Mouse (Mus musculus) limb, embryonic 10.5 days (tissue): ENCODE measurements at regions not wholly inside any gene's neighbourhood (a gene's known extent, or its start where the extent isn't known, plus 50 kb on each side); places are given as distances from the start of the nearest gene placed in this dataset.

Experiments
- DNase-seq: peaks from one replicate; pipeline ENCODE4 v3.0.0-alpha.2; 2017; ENCODE audit warnings: low spot score
- H3K27ac ChIP-seq: fragments of 300-500 bp; sonication (generic); 2 replicates; pipeline ENCODE4 v1.5.1; 2016; ENCODE audit warnings: mild to moderate bottlenecking
- H3K27me3 ChIP-seq: fragments of 300-500 bp; sonication (generic); 2 replicates; pipeline ENCODE4 v1.6.1; 2016; ENCODE audit warnings: low read depth, mild to moderate bottlenecking; ENCODE audit not compliant: poor library complexity, severe bottlenecking
- H3K36me3 ChIP-seq: fragments of 300-500 bp; sonication (generic); 2 replicates; pipeline ENCODE4 v1.6.1; 2016; ENCODE audit warnings: mild to moderate bottlenecking, moderate library complexity
- H3K4me1 ChIP-seq: fragments of 300-500 bp; sonication (generic); 2 replicates; pipeline ENCODE4 v1.6.1; 2016
- H3K4me3 ChIP-seq: fragments of 300-500 bp; sonication (generic); 2 replicates; pipeline ENCODE4 v1.5.1; 2016; ENCODE audit warnings: mild to moderate bottlenecking, moderate library complexity
- H3K9me3 ChIP-seq: fragments of 300-500 bp; sonication (generic); replicated peaks from 2 replicates; pipeline ENCODE4 v1.6.1; 2016; ENCODE audit warnings: mild to moderate bottlenecking
- WGBS: fragments of 180-500 bp; shearing (Covaris S2); methylation state at CpG from one replicate; pipeline ENCODE4 v1.1.7; 2016; 5-methylcytosine and 5-hydroxymethylcytosine counted together

GRCm38 (mm10) chr14:105752509-105753375 is 143.9 kb downstream of the Spry2 start:
- no peak overlapping the region for H3K27ac ChIP-seq
- no peaks in the 10 kb centered on the region for H3K36me3 ChIP-seq
- no peaks in the 10 kb centered on the region for H3K27me3 ChIP-seq
- H3K4me1 ChIP-seq: peaks cover 4% of the 10 kb centered on the region; the same call in 1 of the 2 replicates
- no peak for DNase-seq
- 60% methylated on average over 4 of the region's 4 CpGs for WGBS
- H3K4me3 ChIP-seq: no peak overlapping the region
- H3K9me3 ChIP-seq: no peaks in the 10 kb centered on the region

- no peak overlapping the region for H3K27ac ChIP-seq
- no peaks in the 10 kb centered on the region for H3K9me3 ChIP-seq
- H3K36me3 ChIP-seq: no peaks in the 10 kb centered on the region
- no peaks in the 10 kb centered on the region for H3K27me3 ChIP-seq
- WGBS: 93% methylated on average over 7 of the region's 7 CpGs
- peaks cover 4% of the 10 kb centered on the region; the same call in 1 of the 2 replicates for H3K4me1 ChIP-seq
- H3K4me3 ChIP-seq: no peak overlapping the region
- no peak for DNase-seq
Measured at GRCm38 (mm10) chr14:105751762-105752161, 144.9 kb downstream of the Spry2 start.

GRCm38 (mm10) chr14:105744578-105744977 is 152.0 kb downstream of the Spry2 start:
- WGBS: 93% methylated on average over 2 of the region's 2 CpGs
- H3K27ac ChIP-seq: no peak overlapping the region
- H3K9me3 ChIP-seq: no peaks in the 10 kb centered on the region
- no peaks in the 10 kb centered on the region for H3K36me3 ChIP-seq
- no peak overlapping the region for H3K4me3 ChIP-seq
- no peaks in the 10 kb centered on the region; the same call in 1 of the 2 replicates for H3K4me1 ChIP-seq
- H3K27me3 ChIP-seq: no peaks in the 10 kb centered on the region
- DNase-seq: no peak

- no peak for DNase-seq
- Histone ChIP-seq H3K4me3 (no peak overlapping the region), H3K36me3 (no peaks in the 10 kb centered on the region), H3K27ac (no peak overlapping the region), H3K9me3 (no peaks in the 10 kb centered on the region), H3K27me3 (no peaks in the 10 kb centered on the region), H3K4me1 (no peaks in the 10 kb centered on the region; the same call in 1 of the 2 replicates)
- 83% methylated on average over 3 of the region's 3 CpGs for WGBS
Measured at GRCm38 (mm10) chr14:105744125-105744524, 152.5 kb downstream of the Spry2 start.

- 94% methylated on average over 11 of the region's 11 CpGs for WGBS
- peaks cover 10% of the 10 kb centered on the region for H3K4me1 ChIP-seq
- DNase-seq: no peak
- no peaks in the 10 kb centered on the region for H3K36me3 ChIP-seq
- H3K9me3 ChIP-seq: no peaks in the 10 kb centered on the region
- H3K27me3 ChIP-seq: no peaks in the 10 kb centered on the region
- H3K4me3 ChIP-seq: no peak overlapping the region
- H3K27ac ChIP-seq: no peak overlapping the region
Measured at GRCm38 (mm10) chr14:105740889-105741288, 155.7 kb downstream of the Spry2 start.

- Histone ChIP-seq H3K9me3 (no peaks in the 10 kb centered on the region), H3K27ac (no peak overlapping the region), H3K4me1 (peaks cover 29% of the 10 kb centered on the region), H3K36me3 (no peaks in the 10 kb centered on the region), H3K4me3 (no peak overlapping the region), H3K27me3 (no peaks in the 10 kb centered on the region)
- no peak for DNase-seq
- WGBS: 87% methylated on average over 5 of the region's 5 CpGs
Measured at GRCm38 (mm10) chr14:105738568-105738967, 158.1 kb downstream of the Spry2 start.

GRCm38 (mm10) chr14:105736352-105736751 is 160.3 kb downstream of the Spry2 start:
- peak; percentile 56 for DNase-seq
- H3K4me3 ChIP-seq: no peak overlapping the region
- H3K4me1 ChIP-seq: peaks cover 51% of the 10 kb centered on the region
- no peaks in the 10 kb centered on the region for H3K36me3 ChIP-seq
- H3K27ac ChIP-seq: peak overlapping the region; percentile 53
- WGBS: 25% methylated on average over 6 of the region's 6 CpGs
- no peaks in the 10 kb centered on the region for H3K9me3 ChIP-seq
- no peaks in the 10 kb centered on the region for H3K27me3 ChIP-seq

- no peaks in the 10 kb centered on the region for H3K9me3 ChIP-seq
- H3K4me1 ChIP-seq: peaks cover 63% of the 10 kb centered on the region
- no peak for DNase-seq
- no peaks in the 10 kb centered on the region for H3K36me3 ChIP-seq
- no peaks in the 10 kb centered on the region for H3K27me3 ChIP-seq
- H3K27ac ChIP-seq: peak overlapping the region; percentile 62; the same call in 1 of the 2 replicates
- H3K4me3 ChIP-seq: no peak overlapping the region
- 91% methylated on average over 7 of the region's 7 CpGs for WGBS
Measured at GRCm38 (mm10) chr14:105734291-105734690, 162.3 kb downstream of the Spry2 start.

- Histone ChIP-seq H3K36me3 (no peaks in the 10 kb centered on the region), H3K27me3 (no peaks in the 10 kb centered on the region), H3K9me3 (no peaks in the 10 kb centered on the region), H3K4me3 (peak overlapping the region; percentile 45), H3K27ac (peak overlapping the region; percentile 82), H3K4me1 (peaks cover 63% of the 10 kb centered on the region)
- WGBS: 3% methylated on average over 12 of the region's 12 CpGs
- DNase-seq: peak; percentile 47
Measured at GRCm38 (mm10) chr14:105733013-105733728, 163.4 kb downstream of the Spry2 start.

- peak overlapping the region; percentile 45 for H3K4me3 ChIP-seq
- 1% methylated on average over 13 of the region's 13 CpGs for WGBS
- peak overlapping the region; percentile 82 for H3K27ac ChIP-seq
- no peaks in the 10 kb centered on the region for H3K9me3 ChIP-seq
- DNase-seq: peak; percentile 86
- no peaks in the 10 kb centered on the region for H3K36me3 ChIP-seq
- H3K27me3 ChIP-seq: no peaks in the 10 kb centered on the region
- H3K4me1 ChIP-seq: peaks cover 63% of the 10 kb centered on the region
Measured at GRCm38 (mm10) chr14:105732221-105733012, 164.2 kb downstream of the Spry2 start.

- 15% methylated on average over 4 of the region's 4 CpGs for WGBS
- Histone ChIP-seq H3K36me3 (no peaks in the 10 kb centered on the region), H3K9me3 (no peaks in the 10 kb centered on the region), H3K27ac (peak overlapping the region; percentile 34; the same call in 1 of the 2 replicates), H3K27me3 (no peaks in the 10 kb centered on the region), H3K4me1 (peaks cover 57% of the 10 kb centered on the region), H3K4me3 (peak overlapping the region; percentile 3; the same call in 1 of the 2 replicates)
- DNase-seq: peak; percentile 42
Measured at GRCm38 (mm10) chr14:105730786-105731185, 165.8 kb downstream of the Spry2 start.

- Histone ChIP-seq H3K4me3 (no peak overlapping the region), H3K4me1 (peaks cover 41% of the 10 kb centered on the region), H3K36me3 (no peaks in the 10 kb centered on the region), H3K27ac (no peak overlapping the region), H3K27me3 (no peaks in the 10 kb centered on the region), H3K9me3 (no peaks in the 10 kb centered on the region)
- WGBS: 91% methylated on average over 5 of the region's 5 CpGs
- no peak for DNase-seq
Measured at GRCm38 (mm10) chr14:105728841-105729240, 167.8 kb downstream of the Spry2 start.
